Mouse (Mus musculus): Measurements from ENCODE around the gene Nfatc4. TPM values are rescaled to one million over a fixed set of nuclear protein-coding genes. Genes with fewer than 3 reads are reported as not detected.

Nfatc4 gene
- total RNA-seq, 2 experiments from 2014 or later, result 23.5 to 28.2 TPM

- peak; percentile 0 for DNase-seq
Observed at GRCm38 (mm10) chr14:55820576-55820975, 2.4 kb upstream of the Nfatc4 start.

GRCm38 (mm10) chr14:55822435-55822990 is 431 bp upstream of the Nfatc4 start:
- peak; percentile 88 for DNase-seq

GRCm38 (mm10) chr14:55824001-55824480 is 1.1 kb downstream of the Nfatc4 start:
- peak; percentile 63 for DNase-seq

GRCm38 (mm10) chr14:55824481-55825215 is 1.7 kb downstream of the Nfatc4 start:
- DNase-seq, result peak; percentile 65

- peak; percentile 49 for DNase-seq
Observed at GRCm38 (mm10) chr14:55825216-55826051, 2.5 kb downstream of the Nfatc4 start.

- DNase-seq, result no peak
Observed at GRCm38 (mm10) chr14:55826142-55826541, 3.2 kb downstream of the Nfatc4 start.

GRCm38 (mm10) chr14:55826551-55827340 is 3.8 kb downstream of the Nfatc4 start:
- DNase-seq, result peak; percentile 32

GRCm38 (mm10) chr14:55828716-55829263 is 5.8 kb downstream of the Nfatc4 start:
- DNase-seq, result peak; percentile 48

- DNase-seq, result no peak
Observed at GRCm38 (mm10) chr14:55829854-55830253, 6.9 kb downstream of the Nfatc4 start.

GRCm38 (mm10) chr14:55830331-55830730 is 7.4 kb downstream of the Nfatc4 start:
- no peak for DNase-seq

- DNase-seq, result no peak
Observed at GRCm38 (mm10) chr14:55833126-55833525, 10.2 kb downstream of the Nfatc4 start.

- no peak for DNase-seq
Observed at GRCm38 (mm10) chr14:55834808-55835533, 12.0 kb downstream of the Nfatc4 start.

- DNase-seq, result no peak
Observed at GRCm38 (mm10) chr14:55838312-55838711, 15.4 kb downstream of the Nfatc4 start.

- DNase-seq, result no peak
Observed at GRCm38 (mm10) chr14:55838740-55839139, 15.8 kb downstream of the Nfatc4 start.

- DNase-seq, result no peak
Observed at GRCm38 (mm10) chr14:55840853-55841366, 18.0 kb downstream of the Nfatc4 start.

GRCm38 (mm10) chr14:55842794-55843193 is 19.9 kb downstream of the Nfatc4 start:
- no peak for DNase-seq

GRCm38 (mm10) chr14:55845506-55846294 is 22.8 kb downstream of the Nfatc4 start:
- no peak for DNase-seq

GRCm38 (mm10) chr14:55850885-55851284 is 27.9 kb downstream of the Nfatc4 start:
- no peak for DNase-seq

GRCm38 (mm10) chr14:55852646-55853551 is 30.0 kb downstream of the Nfatc4 start:
- no peak for DNase-seq

Measured in adrenal gland, postnatal 10 days (tissue).